Mouse (Mus musculus) left cerebral cortex, adult 9 months (tissue): ENCODE results near the gene Fam110a.

ENCODE experiments used
- DNase-seq, 2 experiments: peaks; one replicate each; pipeline ENCODE4 v3.0.0; 2022; ENCODE audit warnings: low spot score in 2 of 2

Gene Fam110a

GRCm38 (mm10) chr2:151971748-151972147, 8.3 kb downstream of the Fam110a start:
- no peak for DNase-seq

- peak; percentile 40 to 72 for DNase-seq
Measured at GRCm38 (mm10) chr2:151970191-151971172, 9.5 kb downstream of the Fam110a start.

- no peak for DNase-seq
Measured at GRCm38 (mm10) chr2:151969396-151969795, 10.6 kb downstream of the Fam110a start.

- no peak for DNase-seq
Measured at GRCm38 (mm10) chr2:151968986-151969385, 11.0 kb downstream of the Fam110a start.

- DNase-seq, result no peak
Measured at GRCm38 (mm10) chr2:151968451-151968850, 11.6 kb downstream of the Fam110a start.

GRCm38 (mm10) chr2:151967792-151968191, 12.2 kb downstream of the Fam110a start:
- no peak for DNase-seq

- DNase-seq, result no peak
Measured at GRCm38 (mm10) chr2:151967176-151967750, 12.8 kb downstream of the Fam110a start.

GRCm38 (mm10) chr2:151964052-151964451, 16.0 kb downstream of the Fam110a start:
- DNase-seq, result no peak

- no peak for DNase-seq
Measured at GRCm38 (mm10) chr2:151963319-151963718, 16.7 kb downstream of the Fam110a start.

- peak; percentile 33 to 91 for DNase-seq
Measured at GRCm38 (mm10) chr2:151962474-151962873, 17.5 kb downstream of the Fam110a start.

GRCm38 (mm10) chr2:151961284-151962196, 18.5 kb downstream of the Fam110a start:
- no peak for DNase-seq

GRCm38 (mm10) chr2:151959274-151959673, 20.7 kb downstream of the Fam110a start:
- DNase-seq, result no peak

GRCm38 (mm10) chr2:151956500-151957137, 23.4 kb downstream of the Fam110a start:
- no peak for DNase-seq

- no peak for DNase-seq
Measured at GRCm38 (mm10) chr2:151953665-151954064, 26.4 kb downstream of the Fam110a start.

GRCm38 (mm10) chr2:151949082-151949774, 30.8 kb downstream of the Fam110a start:
- DNase-seq, result no peak

- no peak for DNase-seq
Measured at GRCm38 (mm10) chr2:151948311-151948710, 31.7 kb downstream of the Fam110a start.

- DNase-seq, result no peak
Measured at GRCm38 (mm10) chr2:151947617-151948016, 32.4 kb downstream of the Fam110a start.

- no peak for DNase-seq
Measured at GRCm38 (mm10) chr2:151944106-151944505, 35.9 kb downstream of the Fam110a start.

- DNase-seq, result no peak
Measured at GRCm38 (mm10) chr2:151941269-151941668, 38.8 kb downstream of the Fam110a start.

GRCm38 (mm10) chr2:151939651-151940420, 40.2 kb downstream of the Fam110a start:
- no peak for DNase-seq
